ENCODE assay signal across 10 mouse cellular contexts in genomic region chr7:16297616-16298015, GRCm38 (mm10). TPM values are rescaled to one million over a fixed set of nuclear protein-coding genes. Genes with fewer than 3 reads are reported as not detected.
DNase-seq lines count a peak whose midpoint lies in the region; ATAC-seq and TF ChIP-seq lines count a peak whose summit lies in the region.
"Had no signal": no experiment of that assay in that cellular context is flagged by ENCODE, and none has a peak within 500 bp of the region (broad histone marks: within the 10 kb centered on the region; RNA-seq: fewer than 3 reads in every experiment).

No protein-coding gene starts in this region.

- TF ChIP-seq CTCF in bone marrow macrophage, adult 2 months (IDR thresholded peaks at IDR 0.05; ENCODE audit: low read depth, low read length), result no peak

- 66% methylated on average over 2 of the region's 2 CpGs for WGBS in heart, embryonic 12.5 days
- 60% methylated on average over 2 of the region's 2 CpGs for WGBS in heart, embryonic 10.5 days
- 63% methylated on average over 2 of the region's 2 CpGs for WGBS in liver, embryonic 11.5 days
- WGBS in limb, embryonic 14.5 days, result 64% methylated on average over 2 of the region's 2 CpGs

- peaks cover 35% of the 10 kb centered on the region for H3K4me1 ChIP-seq in heart, embryonic 12.5 days (replicated peaks)
- H3K4me1 ChIP-seq in heart, embryonic 10.5 days, result peaks cover 37% of the 10 kb centered on the region
- peaks cover 33% of the 10 kb centered on the region for H3K4me1 ChIP-seq in liver, embryonic 11.5 days (replicated peaks; ENCODE audit: control insufficient read depth, insufficient read depth, low read length)
- H3K4me1 ChIP-seq in bone marrow macrophage, adult 2 months (ENCODE audit: control insufficient read depth, insufficient read depth, low read length), result peaks cover 34% of the 10 kb centered on the region
- H3K4me1 ChIP-seq in limb, embryonic 14.5 days (ENCODE audit: control insufficient read depth, insufficient read depth, low read length), result peaks cover 21% of the 10 kb centered on the region

- no peak for DNase-seq in heart, embryonic 10.5 days (ENCODE audit: low spot score)
- DNase-seq in liver, embryonic 11.5 days (ENCODE audit: low spot score), result no peak
- no peak for DNase-seq in liver
- DNase-seq in limb, embryonic 14.5 days (ENCODE audit: low spot score), result no peak
- DNase-seq in thymus, postnatal 25 days, result no peak
- DNase-seq in adrenal gland, postnatal 36 days, result no peak
- DNase-seq: gastrocnemius, postnatal 10 days had no signal

- ATAC-seq in heart, embryonic 12.5 days (ENCODE audit: insufficient number of reproducible peaks, low FRiP score), result no peak
- no peak for ATAC-seq in liver, embryonic 11.5 days (replicated peaks; ENCODE audit: low FRiP score)
- no peak for ATAC-seq in limb, embryonic 14.5 days (ENCODE audit: low FRiP score, low read depth)

- H3K27me3 ChIP-seq in heart, embryonic 12.5 days (replicated peaks), result no peaks in the 10 kb centered on the region
- no peaks in the 10 kb centered on the region for H3K27me3 ChIP-seq in heart, embryonic 10.5 days (ENCODE audit: insufficient read depth, poor library complexity, severe bottlenecking)
- peaks cover 6% of the 10 kb centered on the region for H3K27me3 ChIP-seq in liver, embryonic 11.5 days (replicated peaks; ENCODE audit: control insufficient read depth, insufficient read depth, low read length)
- H3K27me3 ChIP-seq in limb, embryonic 14.5 days (ENCODE audit: control insufficient read depth, insufficient read depth, low read length), result no peaks in the 10 kb centered on the region

- TF ChIP-seq POLR2A in bone marrow macrophage, adult 2 months (IDR thresholded peaks at IDR 0.05; ENCODE audit: borderline replicate concordance, low read depth, low read length), result no peak
- TF ChIP-seq POLR2A in limb, embryonic 14.5 days (IDR thresholded peaks at IDR 0.05; ENCODE audit: borderline replicate concordance, extremely low read depth, insufficient read depth, insufficient read length), result no peak

- no peak overlapping the region for H3K4me3 ChIP-seq in heart, embryonic 12.5 days
- no peak overlapping the region for H3K4me3 ChIP-seq in heart, embryonic 10.5 days
- no peak overlapping the region for H3K4me3 ChIP-seq in liver, embryonic 11.5 days (ENCODE audit: low read depth, low read length)
- H3K4me3 ChIP-seq in bone marrow macrophage, adult 2 months (ENCODE audit: insufficient read depth, low read length), result no peak overlapping the region
- no peak overlapping the region for H3K4me3 ChIP-seq in limb, embryonic 14.5 days (replicated peaks; ENCODE audit: low read length)

- no peak overlapping the region for H3K9ac ChIP-seq in heart, embryonic 12.5 days
- no peak overlapping the region for H3K9ac ChIP-seq in liver, embryonic 11.5 days (ENCODE audit: low read depth, low read length)
- H3K9ac ChIP-seq in limb, embryonic 14.5 days (ENCODE audit: low read depth, low read length, severe bottlenecking), result 0 out of 2 replicates have a peak overlapping the region, but pooled peaks have one; percentile 31

- H3K4me2 ChIP-seq in heart, embryonic 12.5 days, result no peak overlapping the region
- H3K4me2 ChIP-seq in liver, embryonic 11.5 days, result no peak overlapping the region; the same call in 1 of the 2 replicates
- H3K4me2 ChIP-seq in limb, embryonic 14.5 days (replicated peaks; ENCODE audit: low read depth, low read length, severe bottlenecking), result no peak overlapping the region

- no peaks in the 10 kb centered on the region for H3K36me3 ChIP-seq in heart, embryonic 12.5 days
- no peaks in the 10 kb centered on the region for H3K36me3 ChIP-seq in heart, embryonic 10.5 days
- no peaks in the 10 kb centered on the region for H3K36me3 ChIP-seq in liver, embryonic 11.5 days (ENCODE audit: control insufficient read depth, insufficient read depth, low read length)
- H3K36me3 ChIP-seq in limb, embryonic 14.5 days (ENCODE audit: control insufficient read depth, insufficient read depth, low read length), result no peaks in the 10 kb centered on the region

- 0 out of 2 replicates have a peak overlapping the region, but pooled peaks have one; percentile 35 for H3K27ac ChIP-seq in heart, embryonic 12.5 days (ENCODE audit: poor library complexity, severe bottlenecking)
- no peak overlapping the region for H3K27ac ChIP-seq in heart, embryonic 10.5 days
- H3K27ac ChIP-seq in liver, embryonic 11.5 days (ENCODE audit: low read depth, low read length), result peak overlapping the region; percentile 40; the same call in 1 of the 2 replicates
- H3K27ac ChIP-seq in bone marrow macrophage, adult 2 months (ENCODE audit: insufficient read depth, low read depth, low read length), result peak overlapping the region; percentile 40
- no peak overlapping the region for H3K27ac ChIP-seq in limb, embryonic 14.5 days (replicated peaks; ENCODE audit: low read depth, low read length)

- H3K9me3 ChIP-seq in heart, embryonic 12.5 days (replicated peaks), result no peaks in the 10 kb centered on the region
- H3K9me3 ChIP-seq in heart, embryonic 10.5 days, result no peaks in the 10 kb centered on the region
- no peaks in the 10 kb centered on the region for H3K9me3 ChIP-seq in liver, embryonic 11.5 days (ENCODE audit: control insufficient read depth, low read length)
- H3K9me3 ChIP-seq in limb, embryonic 14.5 days (ENCODE audit: control insufficient read depth, low read length), result no peaks in the 10 kb centered on the region

RNA-seq across cellular contexts. Expression of gene Bbc3, which starts 10.6 kb away (rescaled TPM):
- 9.8 and 10.4 TPM in 2 replicates for polyA plus RNA-seq in heart, embryonic 12.5 days (2016; fragmentation: Nextera tagmentation; extraction: Ambion mirVana)
- 8.3 and 9.5 TPM in 2 replicates for polyA plus RNA-seq in heart, embryonic 10.5 days (2016; fragmentation: Nextera tagmentation; extraction: Ambion mirVana)
- 4.7 and 6.4 TPM in 2 replicates for polyA plus RNA-seq in liver, embryonic 11.5 days (2014; fragmentation: Nextera tagmentation; extraction: Ambion mirVana)
- 26.6 and 27.6 TPM in 2 replicates for polyA plus RNA-seq in bone marrow macrophage, adult 2 months (2012; ENCODE audit: insufficient read depth, insufficient read length, missing spikeins)
- polyA plus RNA-seq in limb, embryonic 14.5 days (2012; rRNA removed), result 7.4 and 11.9 TPM in 2 replicates
- polyA plus RNA-seq in limb, embryonic 14.5 days (2014; fragmentation: Nextera tagmentation; extraction: Ambion mirVana), result 3.7 and 4.0 TPM in 2 replicates
- 1 to 10 TPM; 3.6 to 4.7 TPM for total RNA-seq in adrenal gland, postnatal 36 days (2021)

RNA-seq across cellular contexts. Expression of gene Ccdc9, which starts 11.0 kb away (rescaled TPM):
- 24.3 and 31.2 TPM in 2 replicates for polyA plus RNA-seq in heart, embryonic 12.5 days (2016; fragmentation: Nextera tagmentation; extraction: Ambion mirVana)
- polyA plus RNA-seq in heart, embryonic 10.5 days (2016; fragmentation: Nextera tagmentation; extraction: Ambion mirVana), result 19.6 and 31.0 TPM in 2 replicates
- polyA plus RNA-seq in liver, embryonic 11.5 days (2014; fragmentation: Nextera tagmentation; extraction: Ambion mirVana), result 21.7 and 25.3 TPM in 2 replicates
- 143 and 146 TPM in 2 replicates for polyA plus RNA-seq in bone marrow macrophage, adult 2 months (2012; ENCODE audit: insufficient read depth, insufficient read length, missing spikeins)
- 64.4 and 84.8 TPM in 2 replicates for polyA plus RNA-seq in limb, embryonic 14.5 days (2012; rRNA removed)
- 15.9 and 17.7 TPM in 2 replicates for polyA plus RNA-seq in limb, embryonic 14.5 days (2014; fragmentation: Nextera tagmentation; extraction: Ambion mirVana)
- total RNA-seq in adrenal gland, postnatal 36 days (2021), result 10 to 100 TPM; 59.5 to 73.6 TPM

RNA-seq across cellular contexts. Expression of gene Inafm1, which starts 24.2 kb away (rescaled TPM):
- 11.0 and 12.1 TPM in 2 replicates for polyA plus RNA-seq in heart, embryonic 12.5 days (2016; fragmentation: Nextera tagmentation; extraction: Ambion mirVana)
- 6.2 and 10.0 TPM in 2 replicates for polyA plus RNA-seq in heart, embryonic 10.5 days (2016; fragmentation: Nextera tagmentation; extraction: Ambion mirVana)
- 9.3 and 10.6 TPM in 2 replicates for polyA plus RNA-seq in liver, embryonic 11.5 days (2014; fragmentation: Nextera tagmentation; extraction: Ambion mirVana)
- polyA plus RNA-seq in bone marrow macrophage, adult 2 months (2012; ENCODE audit: insufficient read depth, insufficient read length, missing spikeins), result 11.7 and 14.0 TPM in 2 replicates
- polyA plus RNA-seq in limb, embryonic 14.5 days (2012; rRNA removed), result 48.7 and 57.8 TPM in 2 replicates
- 24.3 and 27.4 TPM in 2 replicates for polyA plus RNA-seq in limb, embryonic 14.5 days (2014; fragmentation: Nextera tagmentation; extraction: Ambion mirVana)
- 10 to 100 TPM; 17.1 to 22.6 TPM for total RNA-seq in adrenal gland, postnatal 36 days (2021)

RNA-seq across cellular contexts. Expression of gene C5ar1, which starts 38.3 kb away (rescaled TPM):
- polyA plus RNA-seq in heart, embryonic 12.5 days (2016; fragmentation: Nextera tagmentation; extraction: Ambion mirVana), result 1.1 and 1.8 TPM in 2 replicates
- 0.31 and 1.0 TPM in 2 replicates for polyA plus RNA-seq in heart, embryonic 10.5 days (2016; fragmentation: Nextera tagmentation; extraction: Ambion mirVana)
- polyA plus RNA-seq in liver, embryonic 11.5 days (2014; fragmentation: Nextera tagmentation; extraction: Ambion mirVana), result 2.8 and 3.4 TPM in 2 replicates
- polyA plus RNA-seq in bone marrow macrophage, adult 2 months (2012; ENCODE audit: insufficient read depth, insufficient read length, missing spikeins), result 463 and 511 TPM in 2 replicates
- polyA plus RNA-seq in limb, embryonic 14.5 days (2012; rRNA removed), result 3.2 and 5.4 TPM in 2 replicates
- polyA plus RNA-seq in limb, embryonic 14.5 days (2014; fragmentation: Nextera tagmentation; extraction: Ambion mirVana), result 2.8 and 3.1 TPM in 2 replicates
- total RNA-seq in adrenal gland, postnatal 36 days (2021), result 1 to 10 TPM; 3.5 to 9.4 TPM
- polyA plus RNA-seq: erythroblast, embryonic 14.5 days had no signal

RNA-seq across cellular contexts. Expression of gene C5ar2, which starts 53.7 kb away (rescaled TPM):
- polyA plus RNA-seq in heart, embryonic 12.5 days (2016; fragmentation: Nextera tagmentation; extraction: Ambion mirVana), result 0.85 and 1.1 TPM in 2 replicates
- polyA plus RNA-seq in heart, embryonic 10.5 days (2016; fragmentation: Nextera tagmentation; extraction: Ambion mirVana), result 0.54 and 0.57 TPM in 2 replicates
- 1.3 and 1.8 TPM in 2 replicates for polyA plus RNA-seq in liver, embryonic 11.5 days (2014; fragmentation: Nextera tagmentation; extraction: Ambion mirVana)
- polyA plus RNA-seq in bone marrow macrophage, adult 2 months (2012; ENCODE audit: insufficient read depth, insufficient read length, missing spikeins), result 18.4 and 18.5 TPM in 2 replicates
- 0.15 and 0.32 TPM in 2 replicates for polyA plus RNA-seq in limb, embryonic 14.5 days (2012; rRNA removed)
- 0.07 TPM in 1 of 2 replicates, not detected in the other for polyA plus RNA-seq in limb, embryonic 14.5 days (2014; fragmentation: Nextera tagmentation; extraction: Ambion mirVana)
- under 1 TPM; 0.43 to 0.50 TPM for total RNA-seq in adrenal gland, postnatal 36 days (2021)

Comparison
In these comparisons a context has a peak if more than half of its experiments do, and no peak if none do; other contexts are left out.
1. H3K27ac ChIP-seq: peak in heart, embryonic 12.5 days (single experiment), liver, embryonic 11.5 days (single experiment) and bone marrow macrophage, adult 2 months (single experiment); none in heart, embryonic 10.5 days (single experiment) and limb, embryonic 14.5 days (single experiment).